Mouse (Mus musculus): ENCODE data around the gene Qrich2.
"Not testable (repeated sequence)": the region's sequence is repeated elsewhere in the genome, so short reads cannot be mapped to it uniquely, and the experiment has no call there.

The Qrich2 gene

GRCm38 (mm10) chr11:116430723-116431427 lies 35.2 kb downstream of the Qrich2 start:
- DNase-seq (ENCODE audit: low spot score in 2 of 2): peak in 1 of 2 experiments; percentile 27

DNA sequence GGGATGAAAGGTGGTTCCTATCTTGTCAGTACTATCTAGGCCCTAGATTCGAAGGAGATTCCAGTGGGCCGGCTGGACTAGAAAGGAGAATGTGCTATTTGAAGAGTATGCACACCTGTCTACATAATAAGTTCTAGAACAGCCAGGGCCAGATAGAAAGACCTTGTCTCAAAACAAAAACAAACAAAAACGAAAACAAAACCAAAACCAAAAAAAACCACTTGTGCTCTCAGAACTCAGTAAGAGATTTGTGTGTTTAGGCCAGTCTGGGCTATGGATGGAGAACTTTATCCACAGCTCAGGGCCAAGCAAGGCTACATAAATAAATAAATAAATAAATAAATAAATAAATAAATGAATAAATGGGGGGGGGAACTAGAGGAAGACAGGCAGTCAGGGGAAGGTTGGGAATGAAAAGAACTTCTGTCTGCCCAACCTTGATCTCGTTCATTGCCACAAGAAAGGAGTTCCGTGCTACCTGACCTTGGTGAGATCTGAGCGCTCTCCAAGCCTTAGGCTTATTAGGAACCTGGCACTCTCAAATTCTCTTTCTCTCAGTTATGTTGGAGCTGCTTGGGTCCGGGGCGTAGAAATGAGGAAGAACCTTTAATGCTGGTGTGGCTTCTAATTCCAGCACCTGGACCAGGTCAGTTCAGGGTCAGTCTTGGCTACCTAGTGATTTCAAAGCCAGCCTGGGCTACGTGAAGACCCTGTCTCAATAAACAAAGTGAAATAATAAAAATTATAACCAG lies 36.0 kb downstream of the Qrich2 start:
- no peak for DNase-seq (ENCODE audit: low spot score in 2 of 2)

- DNase-seq (ENCODE audit: low spot score in 2 of 2): peak in 1 of 2 experiments; percentile 27
These were observed 36.9 kb downstream of the Qrich2 start for GRCm38 (mm10) chr11:116428872-116429859.

DNA sequence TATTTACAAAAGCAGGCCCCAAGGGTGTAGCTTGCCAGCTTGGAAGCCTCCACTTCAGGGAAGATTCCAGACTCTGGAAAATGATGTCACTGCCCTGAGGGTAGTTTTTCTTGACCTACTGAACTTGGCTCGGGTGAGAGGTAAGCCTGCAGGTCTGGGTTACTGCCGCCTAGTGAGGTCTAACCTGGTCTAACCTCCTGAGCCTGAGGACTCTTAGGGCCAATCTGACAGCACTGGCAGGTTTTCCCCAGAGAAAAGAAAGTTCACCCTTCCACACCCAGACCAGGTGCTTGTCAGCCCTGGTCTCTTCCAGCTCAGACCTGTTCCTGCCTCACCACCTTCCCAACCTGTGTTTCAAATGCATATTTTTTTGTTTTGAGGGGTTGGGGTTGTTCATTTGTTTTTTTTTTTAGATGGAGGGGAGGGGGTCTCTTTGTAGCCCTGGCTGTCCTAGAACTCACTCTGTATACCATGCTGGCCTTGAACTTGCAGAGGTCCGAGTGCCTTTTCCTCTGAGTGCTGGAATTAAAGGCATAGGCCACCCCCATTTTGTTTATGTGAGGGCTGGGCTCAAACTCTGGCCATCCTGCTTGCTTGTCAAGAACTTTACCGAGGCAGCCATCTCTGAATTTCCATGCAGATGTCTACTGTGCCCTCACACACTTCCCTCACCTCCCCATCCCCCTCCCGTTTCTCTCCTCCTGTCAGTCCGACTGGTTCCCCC lies 39.0 kb downstream of the Qrich2 start:
- no peak for DNase-seq (ENCODE audit: low spot score in 2 of 2)

GRCm38 (mm10) chr11:116426328-116426727 lies 39.7 kb downstream of the Qrich2 start:
- DNase-seq (ENCODE audit: low spot score in 2 of 2): not testable (repeated sequence)

- DNase-seq (ENCODE audit: low spot score in 2 of 2): no peak
These were observed 41.2 kb downstream of the Qrich2 start for GRCm38 (mm10) chr11:116424621-116425407.

DNA sequence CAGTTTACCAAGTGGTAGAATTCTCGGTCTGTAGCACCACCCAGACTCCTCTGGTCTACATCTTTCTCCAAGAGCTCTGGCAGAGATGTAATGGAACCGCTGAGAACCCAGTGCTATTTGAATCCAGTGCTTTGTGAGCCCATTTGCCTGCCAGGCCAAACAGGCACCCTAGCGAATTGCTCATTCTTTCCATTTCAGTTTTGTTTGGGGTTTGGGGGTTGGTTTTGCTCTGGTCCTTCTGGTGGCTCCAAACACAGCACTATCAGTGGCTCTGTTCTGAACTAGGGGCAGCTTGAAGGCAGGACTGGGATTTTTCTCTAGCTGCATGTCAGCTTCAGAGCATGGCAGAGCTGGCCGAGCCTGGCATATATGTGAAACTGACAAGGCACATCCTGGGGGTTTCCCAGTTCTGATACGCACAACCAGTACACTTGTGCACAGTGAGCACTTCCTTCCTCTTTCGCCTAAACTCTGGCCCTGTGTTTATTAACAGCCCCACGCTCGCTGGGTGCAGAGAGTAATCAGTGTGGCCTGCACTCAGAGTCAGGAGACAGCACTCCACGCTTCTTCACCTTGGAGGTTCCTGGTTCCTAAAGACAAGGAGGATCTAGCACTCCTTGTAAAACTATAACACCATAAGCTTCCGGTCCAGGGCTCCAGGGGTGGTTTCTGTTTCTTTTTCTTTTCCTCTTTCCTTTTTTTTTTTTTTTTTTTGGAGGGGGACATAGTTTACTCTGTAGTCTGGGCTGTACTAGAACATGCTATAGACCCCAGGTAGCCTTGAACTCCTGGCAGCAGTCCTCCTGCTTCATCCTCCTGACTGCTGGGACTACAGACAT lies 42.0 kb downstream of the Qrich2 start:
- DNase-seq (ENCODE audit: low spot score in 2 of 2): peak in 1 of 2 experiments; percentile 72

- DNase-seq (ENCODE audit: low spot score in 2 of 2): peak in 1 of 2 experiments; percentile 20
These were observed 42.8 kb downstream of the Qrich2 start for GRCm38 (mm10) chr11:116423214-116423613.

GRCm38 (mm10) chr11:116422562-116422961 lies 43.5 kb downstream of the Qrich2 start:
- no peak for DNase-seq (ENCODE audit: low spot score in 2 of 2)

DNA sequence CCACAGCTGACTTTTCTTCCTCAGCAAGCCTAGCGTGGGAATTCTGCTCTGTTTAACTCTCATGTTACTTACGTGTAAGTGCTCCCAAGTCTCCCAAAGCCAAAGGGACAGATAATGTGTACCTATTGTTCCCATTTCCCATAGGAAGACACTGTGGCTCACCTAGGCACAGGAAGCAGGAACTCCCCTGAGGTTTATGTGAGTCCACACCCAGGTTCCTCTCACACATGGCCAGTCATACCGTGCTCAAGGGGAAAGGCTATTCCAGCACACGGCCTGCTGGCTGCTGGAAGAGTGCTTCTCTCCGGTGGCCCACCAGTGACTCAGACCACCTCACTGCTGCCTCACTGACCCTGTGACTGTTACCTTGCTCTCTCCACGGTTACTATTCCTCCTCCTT lies 44.9 kb downstream of the Qrich2 start:
- DNase-seq (ENCODE audit: low spot score in 2 of 2): no peak

GRCm38 (mm10) chr11:116418841-116419462 lies 47.1 kb downstream of the Qrich2 start:
- no peak for DNase-seq (ENCODE audit: low spot score in 2 of 2)

DNA sequence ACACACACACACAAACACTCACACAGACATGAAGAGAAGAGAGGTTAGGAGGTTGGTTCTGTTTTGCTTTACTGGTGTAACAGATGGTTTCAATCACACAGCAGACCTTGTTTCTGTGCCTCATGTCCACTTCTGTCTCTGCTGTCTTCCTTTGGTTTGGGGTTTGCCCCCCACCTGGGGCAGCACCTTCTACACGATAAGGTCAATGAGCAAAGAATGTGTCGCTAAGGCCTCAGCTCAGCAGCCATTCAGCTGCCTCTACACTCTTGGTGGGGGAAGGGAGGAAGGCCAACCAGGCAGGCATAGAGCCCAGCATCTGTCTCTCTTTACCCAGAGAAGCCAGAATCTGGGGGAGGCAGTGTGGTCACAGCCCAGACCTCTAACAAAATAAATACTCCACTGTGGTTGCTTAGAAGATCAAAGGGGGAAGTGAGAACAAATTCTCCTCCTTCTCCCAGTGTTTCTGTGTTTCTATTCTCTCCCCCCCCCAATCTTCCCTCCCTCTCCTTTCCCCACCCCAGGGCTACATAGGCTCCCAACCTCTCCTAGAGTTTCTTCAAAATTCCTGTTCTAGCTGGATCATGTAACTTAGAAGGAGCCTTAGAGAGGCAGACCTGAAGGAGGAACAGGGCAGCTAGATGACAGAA lies 47.7 kb downstream of the Qrich2 start:
- peak in 1 of 2 experiments; percentile 70 for DNase-seq (ENCODE audit: low spot score in 2 of 2)

GRCm38 (mm10) chr11:116417054-116417453 lies 49.0 kb downstream of the Qrich2 start:
- DNase-seq (ENCODE audit: low spot score in 2 of 2): no peak

GRCm38 (mm10) chr11:116416196-116416943 lies 49.7 kb downstream of the Qrich2 start:
- DNase-seq (ENCODE audit: low spot score in 2 of 2): no peak

DNA sequence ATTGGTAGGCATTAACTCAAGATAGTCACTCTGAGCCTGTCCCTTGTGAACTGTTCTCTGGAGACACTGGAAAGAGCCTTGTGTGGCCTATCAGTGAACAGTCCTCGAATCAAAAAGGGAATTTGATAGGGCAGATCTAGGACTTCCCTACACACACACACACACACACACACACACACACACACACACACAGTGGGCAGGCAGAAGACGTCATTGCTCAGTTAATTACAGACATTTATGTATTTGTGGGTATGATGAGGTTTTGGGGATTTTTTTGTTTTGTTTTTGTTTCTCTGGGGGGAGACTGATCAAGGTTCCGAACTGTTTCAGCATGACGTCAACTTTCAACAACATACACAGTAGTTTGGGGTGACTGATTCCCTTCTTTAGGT lies 52.4 kb downstream of the Qrich2 start:
- no peak for DNase-seq (ENCODE audit: low spot score in 2 of 2)

DNA sequence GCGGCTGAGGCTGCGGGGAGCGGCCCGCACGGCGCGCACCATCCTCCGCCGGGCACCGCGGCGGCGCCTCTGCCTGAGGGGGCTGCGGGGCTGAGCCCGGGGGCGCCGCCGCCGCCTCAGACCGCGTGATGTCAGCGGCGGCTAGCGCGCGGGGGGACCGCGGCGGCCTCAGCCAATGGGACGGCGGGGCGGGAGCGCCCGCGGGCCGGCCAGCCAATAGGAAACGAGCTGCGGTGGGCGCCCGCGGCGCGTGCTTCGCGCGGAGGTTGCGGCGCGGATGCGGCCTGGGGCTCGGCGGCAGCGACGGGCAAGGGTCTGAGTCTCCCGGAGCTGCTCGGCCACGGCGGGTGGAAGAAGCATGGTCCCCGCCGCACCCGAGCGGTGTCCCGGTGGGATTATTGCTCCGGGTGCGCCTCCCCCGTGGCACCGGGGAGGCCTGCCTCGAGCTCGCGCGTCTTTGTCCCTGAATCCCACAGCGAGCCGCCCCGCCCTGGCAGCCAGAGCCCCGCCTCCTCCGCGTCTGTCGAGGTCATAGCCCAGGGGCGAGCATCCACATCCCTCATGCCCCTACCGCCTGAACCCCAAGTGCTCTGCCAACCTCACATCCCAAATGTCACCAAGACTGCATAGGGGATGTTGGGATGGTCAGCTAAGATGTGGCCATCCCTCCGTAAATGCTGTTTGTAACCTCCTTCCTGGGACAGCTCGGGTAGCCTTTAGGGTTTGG lies 53.0 kb downstream of the Qrich2 start, which contains the start of gene Rnf157:
Gene Rnf157 (minus strand): TSS at position 129 of the 727 bp plus-strand sequence.
- peak; percentile 82 to 83 for DNase-seq (ENCODE audit: low spot score in 2 of 2)
